In genomic region chr3:104019453-104019852, GRCm38 (mm10) we compare ENCODE assay signal across 12 mouse cellular contexts. TPM values are rescaled to one million over a fixed set of nuclear protein-coding genes. Genes with fewer than 3 reads are reported as not detected.
DNase-seq lines count a peak whose midpoint lies in the region; ATAC-seq lines count a peak whose summit lies in the region.
"Had no signal": no experiment of that assay in that cellular context is flagged by ENCODE, and none has a peak within 500 bp of the region (broad histone marks: within the 10 kb centered on the region; RNA-seq: fewer than 3 reads in every experiment).

No protein-coding gene starts in this region.

- ATAC-seq in embryonic facial prominence, embryonic 11.5 days (replicated peaks; ENCODE audit: insufficient number of reproducible peaks, low FRiP score, low TSS enrichment, low read depth): no peak

- H3K9ac ChIP-seq in embryonic facial prominence, embryonic 11.5 days (replicated peaks; ENCODE audit: low read length): no peak overlapping the region
- H3K9ac ChIP-seq: neural tube, embryonic 12.5 days had no signal

- no peaks in the 10 kb centered on the region for H3K9me3 ChIP-seq in embryonic facial prominence, embryonic 11.5 days (replicated peaks; ENCODE audit: control insufficient read depth, low read length)
- H3K9me3 ChIP-seq in embryonic facial prominence, embryonic 10.5 days: no peaks in the 10 kb centered on the region
- H3K9me3 ChIP-seq: neural tube, embryonic 12.5 days had no signal

- no peaks in the 10 kb centered on the region; the same call in 1 of the 2 replicates for H3K36me3 ChIP-seq in embryonic facial prominence, embryonic 11.5 days (replicated peaks; ENCODE audit: control insufficient read depth, insufficient read depth, low read depth, low read length)
- peaks cover 72% of the 10 kb centered on the region for H3K36me3 ChIP-seq in embryonic facial prominence, embryonic 10.5 days (replicated peaks)

- peak; percentile 52 for DNase-seq in embryonic facial prominence, embryonic 11.5 days (ENCODE audit: low spot score)
- DNase-seq in embryonic facial prominence, embryonic 10.5 days (ENCODE audit: low spot score): no peak
- peak; percentile 10 for DNase-seq in lung, postnatal 10 days
- DNase-seq in lung, postnatal 25 days (ENCODE audit: low spot score): no peak
- DNase-seq in c-Kit-positive CD71-negative TER-119-negative erythroid progenitor cells, embryonic 14.5 days (ENCODE audit: low read depth): peak; percentile 14
- DNase-seq in thymus, postnatal 25 days: peak; percentile 12
- DNase-seq in right cerebral cortex, postnatal 25 days: no peak
- no peak for DNase-seq in kidney, postnatal 25 days
- DNase-seq: gastrocnemius, postnatal 36 days; layer of hippocampus, postnatal 36 days; lung, adult 2 months had no signal

- H3K27ac ChIP-seq in embryonic facial prominence, embryonic 11.5 days (replicated peaks; ENCODE audit: low read depth, low read length): no peak overlapping the region
- H3K27ac ChIP-seq in embryonic facial prominence, embryonic 10.5 days (replicated peaks): no peak overlapping the region
- H3K27ac ChIP-seq: neural tube, embryonic 12.5 days had no signal

- no peak overlapping the region for H3K4me3 ChIP-seq in embryonic facial prominence, embryonic 11.5 days (ENCODE audit: low read depth, low read length)
- H3K4me3 ChIP-seq in embryonic facial prominence, embryonic 10.5 days: no peak overlapping the region
- H3K4me3 ChIP-seq: neural tube, embryonic 12.5 days had no signal

- no peaks in the 10 kb centered on the region for H3K27me3 ChIP-seq in embryonic facial prominence, embryonic 11.5 days (ENCODE audit: control insufficient read depth, insufficient read depth, low read length)
- H3K27me3 ChIP-seq in embryonic facial prominence, embryonic 10.5 days (replicated peaks; ENCODE audit: low read depth, poor library complexity, severe bottlenecking): no peaks in the 10 kb centered on the region
- H3K27me3 ChIP-seq: neural tube, embryonic 12.5 days had no signal

- WGBS in embryonic facial prominence, embryonic 11.5 days: 65% methylated on average over 4 of the region's 4 CpGs
- 73% methylated on average over 4 of the region's 4 CpGs for WGBS in embryonic facial prominence, embryonic 10.5 days

- no peaks in the 10 kb centered on the region for H3K4me1 ChIP-seq in embryonic facial prominence, embryonic 11.5 days (ENCODE audit: control insufficient read depth, insufficient read depth, low read length)
- no peaks in the 10 kb centered on the region for H3K4me1 ChIP-seq in embryonic facial prominence, embryonic 10.5 days
- H3K4me1 ChIP-seq: neural tube, embryonic 12.5 days had no signal

- H3K4me2 ChIP-seq in embryonic facial prominence, embryonic 11.5 days (ENCODE audit: low read depth, low read length): no peak overlapping the region
- H3K4me2 ChIP-seq: neural tube, embryonic 12.5 days had no signal

RNA-seq across cellular contexts. Expression of gene Phtf1, which starts 51.5 kb away (rescaled TPM):
- 49.0 and 53.2 TPM in 2 replicates for polyA plus RNA-seq in embryonic facial prominence, embryonic 11.5 days (2014; fragmentation: Nextera tagmentation; extraction: Ambion mirVana)
- polyA plus RNA-seq in embryonic facial prominence, embryonic 10.5 days (2016; fragmentation: Nextera tagmentation; extraction: Ambion mirVana): 31.4 and 34.2 TPM in 2 replicates

Comparison
In these comparisons a context has a peak if more than half of its experiments do, and no peak if none do; other contexts are left out.
1. DNase-seq: peak in embryonic facial prominence, embryonic 11.5 days (single experiment), lung, postnatal 10 days (single experiment), c-Kit-positive CD71-negative TER-119-negative erythroid progenitor cells, embryonic 14.5 days (single experiment) and thymus, postnatal 25 days (single experiment); none in embryonic facial prominence, embryonic 10.5 days (single experiment), lung, postnatal 25 days (single experiment), right cerebral cortex, postnatal 25 days (single experiment) and kidney, postnatal 25 days (0 of 2).